8 mouse cellular contexts compared by ENCODE assay signal in genomic region chr11:102408888-102409794, GRCm38 (mm10). TPM values are rescaled to one million over a fixed set of nuclear protein-coding genes. Genes with fewer than 3 reads are reported as not detected.
A peak's percentile ranks its signal among the peaks of the same experiment; 100 is the strongest.
DNase-seq lines count a peak whose midpoint lies in the region; ATAC-seq and TF ChIP-seq lines count a peak whose summit lies in the region.

No protein-coding gene starts in this region.

- H3K4me1 ChIP-seq in megakaryocyte, embryonic 14.5 days, result peaks cover 57% of the 10 kb centered on the region
- H3K4me1 ChIP-seq in limb, embryonic 13.5 days, result peaks cover 19% of the 10 kb centered on the region
- peaks cover 5% of the 10 kb centered on the region; the same call in 1 of the 2 replicates for H3K4me1 ChIP-seq in stomach, postnatal 0 days (replicated peaks; ENCODE audit: control insufficient read depth, insufficient read depth)

- peaks cover 16% of the 10 kb centered on the region for H3K36me3 ChIP-seq in megakaryocyte, embryonic 14.5 days (replicated peaks; ENCODE audit: low read length)
- peaks cover 8% of the 10 kb centered on the region for H3K36me3 ChIP-seq in limb, embryonic 13.5 days
- peaks cover 6% of the 10 kb centered on the region; the same call in 1 of the 2 replicates for H3K36me3 ChIP-seq in stomach, postnatal 0 days (ENCODE audit: control insufficient read depth, insufficient read depth, low read length)

- H3K9ac ChIP-seq in limb, embryonic 13.5 days, result peak overlapping the region; percentile 55; the same call in 1 of the 2 replicates
- H3K9ac ChIP-seq in stomach, postnatal 0 days (ENCODE audit: low read length), result no peak overlapping the region

- no peaks in the 10 kb centered on the region for H3K9me3 ChIP-seq in megakaryocyte, embryonic 14.5 days
- H3K9me3 ChIP-seq in limb, embryonic 13.5 days, result no peaks in the 10 kb centered on the region
- H3K9me3 ChIP-seq in stomach, postnatal 0 days (ENCODE audit: control insufficient read depth, low read length), result no peaks in the 10 kb centered on the region

- TF ChIP-seq CTCF in stomach, postnatal 0 days (IDR thresholded peaks at IDR 0.05; ENCODE audit: low read depth), result no peak

- DNase-seq in adrenal gland, adult 2 months, result peak; percentile 24
- DNase-seq in adrenal gland, adult 18-20 months (ENCODE audit: low spot score in 2 of 2), result no peak
- DNase-seq in stomach, postnatal 0 days (ENCODE audit: low spot score), result no peak
- no peak for DNase-seq in right cerebral cortex, postnatal 10 days (ENCODE audit: low spot score in 2 of 2)
- no peak for DNase-seq in urinary bladder, postnatal 10 days (ENCODE audit: low spot score)

- 34% methylated on average over 15 of the region's 15 CpGs for WGBS in limb, embryonic 13.5 days
- WGBS in stomach, postnatal 0 days, result 27% methylated on average over 15 of the region's 15 CpGs

- peak overlapping the region; percentile 70; the same call in 1 of the 2 replicates for H3K27ac ChIP-seq in limb, embryonic 13.5 days
- H3K27ac ChIP-seq in stomach, postnatal 0 days (replicated peaks), result peak overlapping the region; percentile 71; the same call in 1 of the 2 replicates

- H3K27me3 ChIP-seq in megakaryocyte, embryonic 14.5 days (replicated peaks), result peaks cover 9% of the 10 kb centered on the region
- no peaks in the 10 kb centered on the region for H3K27me3 ChIP-seq in limb, embryonic 13.5 days
- H3K27me3 ChIP-seq in stomach, postnatal 0 days (ENCODE audit: control insufficient read depth, insufficient read depth, low read length), result no peaks in the 10 kb centered on the region

- no peak for TF ChIP-seq EP300 in stomach, postnatal 0 days (optimal IDR thresholded peaks at IDR 0.05)

- H3K4me2 ChIP-seq in limb, embryonic 13.5 days (replicated peaks), result peak overlapping the region; percentile 95
- peak overlapping the region; percentile 46 for H3K4me2 ChIP-seq in stomach, postnatal 0 days (replicated peaks; ENCODE audit: low read depth)

- no peak for ATAC-seq in megakaryocyte, adult 5-6 weeks (ENCODE audit: poor library complexity, severe bottlenecking)
- ATAC-seq in limb, embryonic 13.5 days (ENCODE audit: low FRiP score, low read depth), result no peak
- no peak for ATAC-seq in stomach, postnatal 0 days (ENCODE audit: low FRiP score, low TSS enrichment)

- H3K4me3 ChIP-seq in megakaryocyte, embryonic 14.5 days (replicated peaks), result peak overlapping the region; percentile 96
- H3K4me3 ChIP-seq in limb, embryonic 13.5 days, result peak overlapping the region; percentile 81
- peak overlapping the region; percentile 29 for H3K4me3 ChIP-seq in stomach, postnatal 0 days (ENCODE audit: low read depth, low read length)

RNA-seq across cellular contexts. Expression of gene Slc25a39, which starts 1.4 kb away (rescaled TPM):
- total RNA-seq in adrenal gland, adult 2 months (2021), result 100 to 1,000 TPM; 504 to 683 TPM
- 1,025 and 1,107 TPM in 2 replicates for polyA plus RNA-seq in adrenal gland, adult 2 months (2012; rRNA removed)
- total RNA-seq in adrenal gland, adult 18-20 months (2021), result 100 to 1,000 TPM; 461 to 466 TPM
- 164 and 165 TPM in 2 replicates for polyA plus RNA-seq in megakaryocyte, embryonic 14.5 days (2012; ENCODE audit: insufficient read depth, low replicate concordance)
- 41.5 and 47.5 TPM in 2 replicates for total RNA-seq in megakaryocyte, adult 5-6 weeks (2015)
- 20.5 and 22.8 TPM in 2 replicates for total RNA-seq in megakaryocyte, adult 5-6 weeks (2017)
- 173 and 180 TPM in 2 replicates for polyA plus RNA-seq in limb, embryonic 13.5 days (2015; fragmentation: Nextera tagmentation; extraction: Ambion mirVana)
- polyA plus RNA-seq in stomach, postnatal 0 days (2015; fragmentation: Nextera tagmentation; extraction: Ambion mirVana), result 189 and 200 TPM in 2 replicates

RNA-seq across cellular contexts. Expression of gene Rundc3a, which starts 15.9 kb away (rescaled TPM):
- 10 to 100 TPM; 36.8 to 51.7 TPM for total RNA-seq in adrenal gland, adult 2 months (2021)
- polyA plus RNA-seq in adrenal gland, adult 2 months (2012; rRNA removed), result 46.3 and 77.5 TPM in 2 replicates
- 10 to 100 TPM; 40.0 to 45.9 TPM for total RNA-seq in adrenal gland, adult 18-20 months (2021)
- 3.8 and 6.6 TPM in 2 replicates for polyA plus RNA-seq in megakaryocyte, embryonic 14.5 days (2012; ENCODE audit: insufficient read depth, low replicate concordance)
- total RNA-seq in megakaryocyte, adult 5-6 weeks (2015), result not detected in 2 replicates
- not detected in 2 replicates for total RNA-seq in megakaryocyte, adult 5-6 weeks (2017)
- 1.3 and 1.4 TPM in 2 replicates for polyA plus RNA-seq in limb, embryonic 13.5 days (2015; fragmentation: Nextera tagmentation; extraction: Ambion mirVana)
- 5.1 and 5.9 TPM in 2 replicates for polyA plus RNA-seq in stomach, postnatal 0 days (2015; fragmentation: Nextera tagmentation; extraction: Ambion mirVana)

RNA-seq across cellular contexts. Expression of gene Grn, which starts 21.0 kb away (rescaled TPM):
- 100 to 1,000 TPM; 165 to 211 TPM for total RNA-seq in adrenal gland, adult 2 months (2021)
- polyA plus RNA-seq in adrenal gland, adult 2 months (2012; rRNA removed), result 251 and 310 TPM in 2 replicates
- total RNA-seq in adrenal gland, adult 18-20 months (2021), result 100 to 1,000 TPM; 156 to 181 TPM
- polyA plus RNA-seq in megakaryocyte, embryonic 14.5 days (2012; ENCODE audit: insufficient read depth, low replicate concordance), result 44.1 and 152 TPM in 2 replicates
- 509 and 566 TPM in 2 replicates for total RNA-seq in megakaryocyte, adult 5-6 weeks (2015)
- total RNA-seq in megakaryocyte, adult 5-6 weeks (2017), result 201 and 225 TPM in 2 replicates
- polyA plus RNA-seq in limb, embryonic 13.5 days (2015; fragmentation: Nextera tagmentation; extraction: Ambion mirVana), result 141 and 149 TPM in 2 replicates
- 126 and 142 TPM in 2 replicates for polyA plus RNA-seq in stomach, postnatal 0 days (2015; fragmentation: Nextera tagmentation; extraction: Ambion mirVana)

RNA-seq across cellular contexts. Expression of gene Fam171a2, which starts 38.3 kb away (rescaled TPM):
- 1 to 10 TPM; 2.8 to 8.3 TPM for total RNA-seq in adrenal gland, adult 2 months (2021)
- 18.1 and 22.9 TPM in 2 replicates for polyA plus RNA-seq in adrenal gland, adult 2 months (2012; rRNA removed)
- total RNA-seq in adrenal gland, adult 18-20 months (2021), result 1 to 10 TPM; 3.4 to 3.5 TPM
- 1.7 and 1.8 TPM in 2 replicates for polyA plus RNA-seq in megakaryocyte, embryonic 14.5 days (2012; ENCODE audit: insufficient read depth, low replicate concordance)
- 0.09 TPM in 1 of 2 replicates, not detected in the other for total RNA-seq in megakaryocyte, adult 5-6 weeks (2015)
- not detected in 2 replicates for total RNA-seq in megakaryocyte, adult 5-6 weeks (2017)
- polyA plus RNA-seq in limb, embryonic 13.5 days (2015; fragmentation: Nextera tagmentation; extraction: Ambion mirVana), result 4.4 and 4.8 TPM in 2 replicates
- polyA plus RNA-seq in stomach, postnatal 0 days (2015; fragmentation: Nextera tagmentation; extraction: Ambion mirVana), result 2.0 and 2.9 TPM in 2 replicates

RNA-seq across cellular contexts. Expression of gene Slc4a1, which starts 43.1 kb away (rescaled TPM):
- total RNA-seq in adrenal gland, adult 2 months (2021), result under 1 TPM; 0.35 to 0.49 TPM
- polyA plus RNA-seq in adrenal gland, adult 2 months (2012; rRNA removed), result 0.02 TPM in 1 of 2 replicates, not detected in the other
- under 1 TPM; 0.23 to 0.80 TPM for total RNA-seq in adrenal gland, adult 18-20 months (2021)
- polyA plus RNA-seq in megakaryocyte, embryonic 14.5 days (2012; ENCODE audit: insufficient read depth, low replicate concordance), result 0.13 and 2.8 TPM in 2 replicates
- 3.3 and 8.2 TPM in 2 replicates for total RNA-seq in megakaryocyte, adult 5-6 weeks (2015)
- total RNA-seq in megakaryocyte, adult 5-6 weeks (2017), result 3.3 and 7.2 TPM in 2 replicates
- polyA plus RNA-seq in limb, embryonic 13.5 days (2015; fragmentation: Nextera tagmentation; extraction: Ambion mirVana), result 7.2 and 11.7 TPM in 2 replicates
- polyA plus RNA-seq in stomach, postnatal 0 days (2015; fragmentation: Nextera tagmentation; extraction: Ambion mirVana), result 0.72 and 1.1 TPM in 2 replicates

Comparison
In these comparisons a context has a peak if more than half of its experiments do, and no peak if none do; other contexts are left out.
1. H3K4me3 ChIP-seq: peak in every context shown above with its lines; median percentile 96 in megakaryocyte, embryonic 14.5 days; 81 in limb, embryonic 13.5 days; 29 in stomach, postnatal 0 days.